Mouse (Mus musculus) lung, postnatal 0 days (tissue): ENCODE data around the gene Trmt10a. TPM values are rescaled to one million over a fixed set of nuclear protein-coding genes. Genes with fewer than 3 reads are reported as not detected.

Experiments used
- ATAC-seq: fragments of 200-750 bp; cut with Nextera tagmentation; 2 replicates; pipeline ENCODE4 v1.8.0; 2017; ENCODE audit warnings: moderate library complexity
- DNase-seq: peaks from one replicate; pipeline ENCODE4 v3.0.0-alpha.2; 2016; ENCODE audit warnings: low spot score
- H3K27ac ChIP-seq: fragments of 300-500 bp; sonication (generic); 2 replicates; pipeline ENCODE4 v1.5.1; 2014; ENCODE audit warnings: antibody characterized with exemption, mild to moderate bottlenecking, low read length, mixed read lengths
- H3K27me3 ChIP-seq: fragments of 300-500 bp; sonication (generic); replicated peaks from 2 replicates; pipeline ENCODE4 v1.6.1; 2014; ENCODE audit warnings: low read length, mixed read lengths; ENCODE audit not compliant: insufficient read depth
- H3K36me3 ChIP-seq: fragments of 300-500 bp; sonication (generic); 2 replicates; pipeline ENCODE4 v1.6.1; 2014; ENCODE audit warnings: low read length, mixed read lengths; ENCODE audit not compliant: insufficient read depth
- H3K4me1 ChIP-seq: fragments of 300-500 bp; sonication (generic); 2 replicates; pipeline ENCODE4 v1.6.1; 2014; ENCODE audit warnings: antibody characterized with exemption, low read depth, low read length, mixed read lengths; ENCODE audit not compliant: insufficient read depth
- H3K4me2 ChIP-seq: fragments of 300-500 bp; sonication (generic); replicated peaks from 2 replicates; pipeline ENCODE4 v1.6.1; 2014; ENCODE audit warnings: low read depth, mild to moderate bottlenecking, low read length, moderate library complexity, mixed read lengths
- H3K4me3 ChIP-seq: fragments of 300-500 bp; sonication (generic); 2 replicates; pipeline ENCODE4 v1.5.1; 2014; ENCODE audit warnings: low read depth, low read length
- H3K9ac ChIP-seq: fragments of 300-500 bp; sonication (generic); replicated peaks from 2 replicates; pipeline ENCODE4 v1.6.1; 2014; ENCODE audit warnings: low read depth, mild to moderate bottlenecking
- H3K9me3 ChIP-seq: fragments of 300-500 bp; sonication (generic); 2 replicates; pipeline ENCODE4 v1.6.1; 2016; ENCODE audit warnings: low read length, mixed read lengths
- CTCF ChIP-seq: IDR thresholded peaks from 2 replicates; pipeline ENCODE4 v1.5.1; 2016; ENCODE audit warnings: antibody characterized with exemption, mild to moderate bottlenecking
- EP300 ChIP-seq: IDR thresholded peaks from 2 replicates; pipeline ENCODE4 v1.6.1; 2016; ENCODE audit warnings: antibody characterized with exemption, mild to moderate bottlenecking, control low read depth
- WGBS: fragments of 180-500 bp; shearing (Covaris S2); extraction: QIAGEN DNeasy Blood & Tissue Kit; methylation state at CpG from one replicate; pipeline ENCODE4 v1.1.7; 2014; 5-methylcytosine and 5-hydroxymethylcytosine counted together
- polyA plus RNA-seq: library from polyadenylated mRNA; unstranded; fragments of >200 nt; fragmentation: Nextera tagmentation; extraction: Ambion mirVana; gene quantifications from 2 replicates; pipeline ENCODE4 v1.2.1, GENCODE M21; 2015

The Trmt10a gene
- polyA plus RNA-seq, 1 experiment from 2014 or later: 6.4 TPM

- 16% methylated on average over 4 of the region's 4 CpGs for WGBS
- TF ChIP-seq EP300: no peak
- Histone ChIP-seq H3K36me3 (no peaks in the 10 kb centered on the region), H3K4me2 (no peak overlapping the region), H3K4me3 (no peak overlapping the region), H3K9ac (no peak overlapping the region), H3K27me3 (no peaks in the 10 kb centered on the region), H3K9me3 (no peaks in the 10 kb centered on the region), H3K4me1 (no peaks in the 10 kb centered on the region), H3K27ac (no peak overlapping the region)
- DNase-seq (peak; percentile 16), ATAC-seq (no peak)
Observed at GRCm38 (mm10) chr3:138185290-138185689, 42.0 kb downstream of the Trmt10a start.

- 85% methylated on average over 26 of the region's 26 CpGs for WGBS
Observed at GRCm38 (mm10) chr3:138185995-138186930, 43.0 kb downstream of the Trmt10a start.

GRCm38 (mm10) chr3:138192260-138192659 is 49.0 kb downstream of the Trmt10a start:
- H3K4me1 ChIP-seq: no peaks in the 10 kb centered on the region
- H3K4me2 ChIP-seq: no peak overlapping the region
- no peak overlapping the region for H3K4me3 ChIP-seq
- no peak overlapping the region for H3K9ac ChIP-seq
- no peak for ATAC-seq
- no peaks in the 10 kb centered on the region for H3K9me3 ChIP-seq
- no peak overlapping the region for H3K27ac ChIP-seq
- WGBS: 56% methylated on average over 7 of the region's 7 CpGs
- H3K27me3 ChIP-seq: no peaks in the 10 kb centered on the region
- TF ChIP-seq EP300 (no peak), CTCF (no peak)
- peak; percentile 17 for DNase-seq
- no peaks in the 10 kb centered on the region for H3K36me3 ChIP-seq

More at GRCm38 (mm10) chr3:138185995-138186930, 43.0 kb downstream of the Trmt10a start:
- Histone ChIP-seq H3K9ac (no peak overlapping the region), H3K9me3 (no peaks in the 10 kb centered on the region), H3K4me1 (no peaks in the 10 kb centered on the region), H3K4me3 (no peak overlapping the region), H3K4me2 (no peak overlapping the region), H3K36me3 (no peaks in the 10 kb centered on the region), H3K27me3 (no peaks in the 10 kb centered on the region), H3K27ac (no peak overlapping the region)
- no peak for TF ChIP-seq CTCF
- TF ChIP-seq EP300: no peak
- ATAC-seq: no peak
- no peak for DNase-seq

- no peak for ATAC-seq
- TF ChIP-seq EP300: no peak
- no peak for TF ChIP-seq CTCF
- Histone ChIP-seq H3K9me3 (no peaks in the 10 kb centered on the region), H3K27ac (no peak within 1 kb of the TSS), H3K36me3 (no peaks in the 10 kb centered on the region), H3K27me3 (no peaks in the 10 kb centered on the region), H3K4me1 (no peaks in the 10 kb centered on the region), H3K4me2 (no peak within 1 kb of the TSS), H3K9ac (no peak within 1 kb of the TSS), H3K4me3 (no peak within 1 kb of the TSS)
- DNase-seq: no peak
- 82% methylated on average over 15 of the region's 15 CpGs for WGBS
Observed at GRCm38 (mm10) chr3:138193683-138194302, 50.5 kb downstream of the Trmt10a start, which contains the start of gene 4930579F01Rik. Gene 4930579F01Rik (minus strand): TSS chr3:138193825.

GRCm38 (mm10) chr3:138197093-138197492 is 53.8 kb downstream of the Trmt10a start:
- Histone ChIP-seq H3K4me2 (no peak overlapping the region), H3K4me3 (no peak overlapping the region), H3K9ac (no peak overlapping the region), H3K27ac (no peak overlapping the region), H3K4me1 (no peaks in the 10 kb centered on the region), H3K36me3 (no peaks in the 10 kb centered on the region), H3K27me3 (no peaks in the 10 kb centered on the region), H3K9me3 (no peaks in the 10 kb centered on the region)
- 82% methylated on average over 14 of the region's 14 CpGs for WGBS
- TF ChIP-seq EP300 (no peak), CTCF (no peak)
- DNase-seq: no peak
- ATAC-seq: no peak

GRCm38 (mm10) chr3:138197556-138197955 is 54.3 kb downstream of the Trmt10a start:
- Histone ChIP-seq H3K27ac (no peak overlapping the region), H3K4me3 (no peak overlapping the region), H3K4me1 (no peaks in the 10 kb centered on the region), H3K27me3 (no peaks in the 10 kb centered on the region), H3K9ac (no peak overlapping the region), H3K4me2 (peak overlapping the region; percentile 38; the same call in 1 of the 2 replicates), H3K36me3 (no peaks in the 10 kb centered on the region), H3K9me3 (no peaks in the 10 kb centered on the region)
- DNase-seq (no peak), ATAC-seq (no peak)
- WGBS: 56% methylated on average over 9 of the region's 9 CpGs
- no peak for TF ChIP-seq EP300
- no peak for TF ChIP-seq CTCF
